Mouse (Mus musculus): ENCODE results near the gene Card14. TPM values are rescaled to one million over a fixed set of nuclear protein-coding genes. Genes with fewer than 3 reads are reported as not detected.

Gene Card14
- polyA plus RNA-seq, 1 experiment: not detected

GRCm38 (mm10) chr11:119353946-119354345 lies 46.4 kb downstream of the Card14 start:
- peaks cover 57% of the 10 kb centered on the region for H3K4me1 ChIP-seq
- H3K36me3 ChIP-seq (replicated peaks; ENCODE audit: low read length): peaks cover 6% of the 10 kb centered on the region
- 0 out of 2 replicates have a peak, but pooled peaks cover 3% of the 10 kb centered on the region for H3K9me3 ChIP-seq
- no peak for TF ChIP-seq FLI1 (IDR thresholded peaks at IDR 0.05; ENCODE audit: low read length)
- no peak for TF ChIP-seq GATA1 (IDR thresholded peaks at IDR 0.05; ENCODE audit: borderline replicate concordance, low read length)
- peaks cover 92% of the 10 kb centered on the region for H3K27me3 ChIP-seq (replicated peaks)
- H3K4me3 ChIP-seq (replicated peaks): peak overlapping the region; percentile 82

- Histone ChIP-seq H3K36me3 (replicated peaks; ENCODE audit: low read length) (peaks cover 6% of the 10 kb centered on the region), H3K9me3 (peaks cover 7% of the 10 kb centered on the region; the same call in 1 of the 2 replicates), H3K4me3 (replicated peaks) (peak overlapping the region; percentile 93), H3K27me3 (replicated peaks) (peaks cover 90% of the 10 kb centered on the region), H3K4me1 (peaks cover 53% of the 10 kb centered on the region)
- TF ChIP-seq FLI1 (IDR thresholded peaks at IDR 0.05; ENCODE audit: low read length) (0 out of 2 replicates have a peak, but pooled peaks have one; percentile 9), GATA1 (IDR thresholded peaks at IDR 0.05; ENCODE audit: borderline replicate concordance, low read length) (peak; percentile 27; the same call in 1 of the 3 replicates)
These were observed 47.4 kb downstream of the Card14 start for GRCm38 (mm10) chr11:119354798-119355442.

DNA sequence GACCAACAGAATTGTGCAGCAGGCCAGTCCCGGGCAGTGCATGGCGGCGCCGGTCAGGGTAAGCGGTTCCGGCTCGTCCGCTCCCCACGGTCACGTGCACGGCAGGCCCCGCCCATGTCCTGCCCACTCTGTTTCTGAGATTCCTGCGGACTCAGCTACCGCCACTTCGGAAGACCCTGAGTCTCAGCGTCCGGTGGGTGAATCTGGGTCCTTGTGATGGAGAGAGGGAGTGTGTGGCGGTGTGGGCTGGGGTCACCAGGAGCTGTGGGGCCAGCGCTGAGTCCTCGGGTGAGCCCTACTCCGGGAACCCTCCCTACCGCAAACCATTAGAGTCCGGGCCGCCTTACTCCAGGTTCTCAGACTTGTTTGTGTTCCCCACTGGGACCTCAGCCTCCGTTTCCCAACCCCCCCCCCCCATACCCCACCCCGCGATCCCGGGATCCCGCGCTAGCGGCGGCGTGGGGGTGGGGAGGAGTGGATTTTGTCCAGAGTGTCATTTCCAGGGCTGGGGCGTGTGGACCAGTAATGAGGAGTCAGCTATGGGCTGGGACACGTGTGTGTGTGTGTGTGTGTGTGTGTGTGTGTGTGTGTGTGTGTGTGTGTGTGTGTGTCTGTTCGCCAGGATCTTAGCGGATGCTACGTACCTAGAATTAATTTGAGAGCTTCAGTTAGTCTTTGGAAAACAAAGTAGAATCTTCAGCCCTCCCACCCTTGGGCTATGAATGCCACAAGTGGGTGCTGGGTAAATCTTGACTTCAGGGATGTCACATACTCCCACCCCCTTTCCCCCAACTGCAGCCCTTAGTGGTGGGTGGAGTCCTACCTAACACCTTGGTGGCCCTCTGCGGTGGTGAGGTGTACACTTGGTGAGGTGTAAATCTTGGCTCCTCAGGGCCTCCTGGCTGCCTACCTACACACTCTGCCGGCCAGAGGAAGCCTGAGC lies 48.1 kb downstream of the Card14 start, which contains the start of the genes Sgsh and Slc26a11:
Gene Sgsh (minus strand): TSS at position 94 of the 943 bp plus-strand sequence.
Gene Slc26a11 (plus strand): TSS at position 115 of the 943 bp plus-strand sequence.
- Histone ChIP-seq H3K4me1 (peaks cover 48% of the 10 kb centered on the region), H3K36me3 (replicated peaks; ENCODE audit: low read length) (peaks cover 5% of the 10 kb centered on the region), H3K4me3 (replicated peaks) (peak within 1 kb of the TSS; percentile 93), H3K27me3 (replicated peaks) (peaks cover 86% of the 10 kb centered on the region), H3K9me3 (peaks cover 7% of the 10 kb centered on the region; the same call in 1 of the 2 replicates)
- no peak for TF ChIP-seq FLI1 (IDR thresholded peaks at IDR 0.05; ENCODE audit: low read length)
- TF ChIP-seq GATA1 (IDR thresholded peaks at IDR 0.05; ENCODE audit: borderline replicate concordance, low read length): no peak

GRCm38 (mm10) chr11:119359089-119359488 lies 51.5 kb downstream of the Card14 start:
- peaks cover 3% of the 10 kb centered on the region for H3K36me3 ChIP-seq (replicated peaks; ENCODE audit: low read length)
- H3K4me1 ChIP-seq: peaks cover 29% of the 10 kb centered on the region
- H3K4me3 ChIP-seq (replicated peaks): no peak overlapping the region
- peaks cover 3% of the 10 kb centered on the region; the same call in 1 of the 2 replicates for H3K9me3 ChIP-seq
- H3K27me3 ChIP-seq (replicated peaks): peaks cover 82% of the 10 kb centered on the region
- no peak for TF ChIP-seq FLI1 (IDR thresholded peaks at IDR 0.05; ENCODE audit: low read length)
- TF ChIP-seq GATA1 (IDR thresholded peaks at IDR 0.05; ENCODE audit: borderline replicate concordance, low read length): no peak

- no peak for TF ChIP-seq GATA1 (IDR thresholded peaks at IDR 0.05; ENCODE audit: borderline replicate concordance, low read length)
- no peaks in the 10 kb centered on the region for H3K36me3 ChIP-seq (replicated peaks; ENCODE audit: low read length)
- H3K4me3 ChIP-seq (replicated peaks): peak overlapping the region; percentile 39
- peaks cover 67% of the 10 kb centered on the region for H3K27me3 ChIP-seq (replicated peaks)
- peaks cover 21% of the 10 kb centered on the region for H3K9me3 ChIP-seq
- H3K4me1 ChIP-seq: peaks cover 5% of the 10 kb centered on the region
These were observed 55.4 kb downstream of the Card14 start for GRCm38 (mm10) chr11:119362769-119363533.

DNA sequence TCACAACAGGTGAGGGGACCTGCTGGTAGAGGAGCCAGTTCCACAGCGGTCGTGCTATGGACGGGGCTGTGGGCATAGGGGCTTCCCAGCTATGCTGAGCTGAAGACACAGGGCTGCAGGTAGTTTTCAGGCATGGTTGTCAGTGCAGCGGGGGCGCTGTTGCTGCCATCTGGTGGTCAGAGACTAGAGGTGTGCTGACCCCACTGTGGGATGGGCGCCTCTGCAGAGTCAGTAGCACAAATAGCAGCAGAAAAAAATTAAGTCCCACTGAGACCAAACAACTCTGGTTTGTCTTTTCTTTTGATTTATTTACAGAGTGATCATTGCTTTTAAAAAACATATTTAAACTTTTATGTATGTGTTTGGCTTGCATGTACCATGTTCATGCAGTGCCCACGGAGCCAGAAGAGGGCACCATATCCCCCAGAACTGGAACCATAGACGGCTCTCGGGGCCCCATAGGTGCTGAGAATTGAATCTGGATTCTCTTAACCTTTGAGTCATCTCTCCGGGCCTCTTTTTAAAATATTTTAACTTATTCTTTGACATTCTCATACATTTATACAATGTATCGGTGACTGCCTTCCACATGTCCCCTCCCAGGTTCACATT lies 56.1 kb downstream of the Card14 start:
- H3K36me3 ChIP-seq (replicated peaks; ENCODE audit: low read length): no peaks in the 10 kb centered on the region
- H3K4me1 ChIP-seq: peaks cover 5% of the 10 kb centered on the region
- peak overlapping the region; percentile 39 for H3K4me3 ChIP-seq (replicated peaks)
- peaks cover 67% of the 10 kb centered on the region for H3K27me3 ChIP-seq (replicated peaks)
- no peak for TF ChIP-seq FLI1 (IDR thresholded peaks at IDR 0.05; ENCODE audit: low read length)
- TF ChIP-seq GATA1 (IDR thresholded peaks at IDR 0.05; ENCODE audit: borderline replicate concordance, low read length): no peak
- H3K9me3 ChIP-seq: peaks cover 21% of the 10 kb centered on the region

- TF ChIP-seq FLI1 (IDR thresholded peaks at IDR 0.05; ENCODE audit: low read length): no peak
- no peak for TF ChIP-seq GATA1 (IDR thresholded peaks at IDR 0.05; ENCODE audit: borderline replicate concordance, low read length)
- Histone ChIP-seq H3K27me3 (replicated peaks) (peaks cover 81% of the 10 kb centered on the region), H3K36me3 (replicated peaks; ENCODE audit: low read length) (peaks cover 3% of the 10 kb centered on the region), H3K4me3 (replicated peaks) (no peak overlapping the region), H3K4me1 (peaks cover 25% of the 10 kb centered on the region), H3K9me3 (peaks cover 27% of the 10 kb centered on the region)
These were observed 67.9 kb downstream of the Card14 start for GRCm38 (mm10) chr11:119375425-119375824.

DNA sequence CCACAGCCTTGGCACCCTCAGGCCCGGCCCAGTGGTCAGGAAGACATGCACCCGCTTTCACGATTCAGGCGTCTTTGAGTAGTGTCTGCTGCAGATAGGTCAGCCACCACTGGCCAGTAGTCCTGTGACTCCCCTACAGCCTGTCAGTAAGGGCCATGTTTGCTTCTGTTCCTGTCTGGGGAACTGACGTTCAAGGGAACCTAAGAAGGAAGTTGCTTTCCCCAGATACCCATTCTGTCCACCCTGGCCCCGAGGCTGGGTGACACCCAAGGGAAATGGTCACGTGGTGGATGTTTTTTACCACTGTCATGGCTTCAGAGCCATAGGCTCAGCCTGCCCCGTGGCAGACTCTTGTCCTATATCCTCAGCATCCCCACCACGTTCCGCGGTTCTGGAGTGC lies 69.8 kb downstream of the Card14 start:
- H3K36me3 ChIP-seq (replicated peaks; ENCODE audit: low read length): peaks cover 3% of the 10 kb centered on the region

GRCm38 (mm10) chr11:119378551-119378950 lies 71.0 kb downstream of the Card14 start:
- peaks cover 27% of the 10 kb centered on the region for H3K9me3 ChIP-seq
- peaks cover 70% of the 10 kb centered on the region for H3K27me3 ChIP-seq (replicated peaks)
- TF ChIP-seq GATA1 (IDR thresholded peaks at IDR 0.05; ENCODE audit: borderline replicate concordance, low read length): no peak
- no peak for TF ChIP-seq FLI1 (IDR thresholded peaks at IDR 0.05; ENCODE audit: low read length)
- no peak overlapping the region for H3K4me3 ChIP-seq (replicated peaks)
- H3K4me1 ChIP-seq: peaks cover 43% of the 10 kb centered on the region
- H3K36me3 ChIP-seq (replicated peaks; ENCODE audit: low read length): peaks cover 3% of the 10 kb centered on the region

More for the DNA sequence above, 69.8 kb downstream of the Card14 start:
- H3K27me3 ChIP-seq (replicated peaks): peaks cover 75% of the 10 kb centered on the region
- peaks cover 38% of the 10 kb centered on the region for H3K4me1 ChIP-seq
- peaks cover 27% of the 10 kb centered on the region for H3K9me3 ChIP-seq
- TF ChIP-seq GATA1 (IDR thresholded peaks at IDR 0.05; ENCODE audit: borderline replicate concordance, low read length) (no peak), FLI1 (IDR thresholded peaks at IDR 0.05; ENCODE audit: low read length) (no peak)
- peak overlapping the region; percentile 31 for H3K4me3 ChIP-seq (replicated peaks)
